Mouse (Mus musculus): ENCODE data around the gene Tagln. TPM values are rescaled to one million over a fixed set of nuclear protein-coding genes. Genes with fewer than 3 reads are reported as not detected.

Tagln gene
- polyA plus RNA-seq, 1 experiment, result 50.3 TPM

GRCm38 (mm10) chr9:45955107-45955963 is 19.5 kb upstream of the Tagln start, which contains the start of gene Sidt2:
Gene Sidt2 (minus strand): TSS chr9:45955258.
- TF ChIP-seq POLR2A (IDR thresholded peaks at IDR 0.05; ENCODE audit: low read depth, low read length) (no peak), CTCF (conservative IDR thresholded peaks at IDR 0.05; ENCODE audit: insufficient read depth, insufficient read length, low read depth, low read length) (0 out of 2 replicates have a peak, but pooled peaks have one; percentile 11)
- DNase-seq, result peak; percentile 94
- peak within 1 kb of the TSS; percentile 84 for H3K27ac ChIP-seq (ENCODE audit: insufficient read depth, low read depth, low read length)
- WGBS, result 1% methylated on average over 48 of the region's 48 CpGs
- no peaks in the 10 kb centered on the region for H3K27me3 ChIP-seq (replicated peaks; ENCODE audit: control insufficient read depth, insufficient read depth, low read length)
- peaks cover 10% of the 10 kb centered on the region for H3K4me1 ChIP-seq (ENCODE audit: control insufficient read depth, insufficient read depth, low read length)
- peak within 1 kb of the TSS; percentile 91 for H3K4me3 ChIP-seq (ENCODE audit: insufficient read depth, low read depth, low read length)
- H3K36me3 ChIP-seq (ENCODE audit: control insufficient read depth, insufficient read depth, low read length), result no peaks in the 10 kb centered on the region; the same call in none of the 2 replicates

GRCm38 (mm10) chr9:45954294-45955106 is 18.6 kb upstream of the Tagln start:
- Histone ChIP-seq H3K4me1 (ENCODE audit: control insufficient read depth, insufficient read depth, low read length) (peaks cover 10% of the 10 kb centered on the region), H3K4me3 (ENCODE audit: insufficient read depth, low read depth, low read length) (peak overlapping the region; percentile 91), H3K27me3 (replicated peaks; ENCODE audit: control insufficient read depth, insufficient read depth, low read length) (no peaks in the 10 kb centered on the region), H3K36me3 (ENCODE audit: control insufficient read depth, insufficient read depth, low read length) (no peaks in the 10 kb centered on the region; the same call in none of the 2 replicates), H3K27ac (ENCODE audit: insufficient read depth, low read depth, low read length) (peak overlapping the region; percentile 84)
- peak; percentile 75 for DNase-seq
- TF ChIP-seq CTCF (conservative IDR thresholded peaks at IDR 0.05; ENCODE audit: insufficient read depth, insufficient read length, low read depth, low read length), result no peak
- no peak for TF ChIP-seq POLR2A (IDR thresholded peaks at IDR 0.05; ENCODE audit: low read depth, low read length)
- under 1% methylated on average over 63 of the region's 63 CpGs for WGBS

GRCm38 (mm10) chr9:45953511-45954293 is 17.8 kb upstream of the Tagln start:
- DNase-seq, result peak; percentile 37
- H3K36me3 ChIP-seq (ENCODE audit: control insufficient read depth, insufficient read depth, low read length), result no peaks in the 10 kb centered on the region; the same call in none of the 2 replicates
- H3K4me3 ChIP-seq (ENCODE audit: insufficient read depth, low read depth, low read length), result peak overlapping the region; percentile 91
- H3K4me1 ChIP-seq (ENCODE audit: control insufficient read depth, insufficient read depth, low read length), result peaks cover 10% of the 10 kb centered on the region
- peak overlapping the region; percentile 84 for H3K27ac ChIP-seq (ENCODE audit: insufficient read depth, low read depth, low read length)
- 12% methylated on average over 13 of the region's 13 CpGs for WGBS
- H3K27me3 ChIP-seq (replicated peaks; ENCODE audit: control insufficient read depth, insufficient read depth, low read length), result no peaks in the 10 kb centered on the region
- no peak for TF ChIP-seq POLR2A (IDR thresholded peaks at IDR 0.05; ENCODE audit: low read depth, low read length)

GRCm38 (mm10) chr9:45952890-45953289 is 17.0 kb upstream of the Tagln start:
- Histone ChIP-seq H3K36me3 (ENCODE audit: control insufficient read depth, insufficient read depth, low read length) (no peaks in the 10 kb centered on the region; the same call in none of the 2 replicates), H3K4me3 (ENCODE audit: insufficient read depth, low read depth, low read length) (peak overlapping the region; percentile 91; the same call in 1 of the 2 replicates), H3K27ac (ENCODE audit: insufficient read depth, low read depth, low read length) (no peak overlapping the region), H3K4me1 (ENCODE audit: control insufficient read depth, insufficient read depth, low read length) (peaks cover 10% of the 10 kb centered on the region), H3K27me3 (replicated peaks; ENCODE audit: control insufficient read depth, insufficient read depth, low read length) (no peaks in the 10 kb centered on the region)
- DNase-seq, result no peak
- WGBS, result 73% methylated on average over 7 of the region's 7 CpGs
- TF ChIP-seq POLR2A (IDR thresholded peaks at IDR 0.05; ENCODE audit: low read depth, low read length), result no peak
- TF ChIP-seq CTCF (conservative IDR thresholded peaks at IDR 0.05; ENCODE audit: insufficient read depth, insufficient read length, low read depth, low read length), result no peak

- Histone ChIP-seq H3K4me1 (ENCODE audit: control insufficient read depth, insufficient read depth, low read length) (peaks cover 10% of the 10 kb centered on the region), H3K4me3 (ENCODE audit: insufficient read depth, low read depth, low read length) (no peak overlapping the region), H3K36me3 (ENCODE audit: control insufficient read depth, insufficient read depth, low read length) (no peaks in the 10 kb centered on the region; the same call in none of the 2 replicates), H3K27ac (ENCODE audit: insufficient read depth, low read depth, low read length) (no peak overlapping the region), H3K27me3 (replicated peaks; ENCODE audit: control insufficient read depth, insufficient read depth, low read length) (no peaks in the 10 kb centered on the region)
- WGBS, result 94% methylated on average over 4 of the region's 4 CpGs
- no peak for DNase-seq
- TF ChIP-seq CTCF (conservative IDR thresholded peaks at IDR 0.05; ENCODE audit: insufficient read depth, insufficient read length, low read depth, low read length) (no peak), POLR2A (IDR thresholded peaks at IDR 0.05; ENCODE audit: low read depth, low read length) (no peak)
Measured at GRCm38 (mm10) chr9:45952057-45952456, 16.2 kb upstream of the Tagln start.

GRCm38 (mm10) chr9:45946872-45947183 is 11.0 kb upstream of the Tagln start:
- DNase-seq, result no peak
- 76% methylated on average over 10 of the region's 10 CpGs for WGBS
- Histone ChIP-seq H3K4me3 (ENCODE audit: insufficient read depth, low read depth, low read length) (no peak overlapping the region), H3K4me1 (ENCODE audit: control insufficient read depth, insufficient read depth, low read length) (no peaks in the 10 kb centered on the region), H3K27me3 (replicated peaks; ENCODE audit: control insufficient read depth, insufficient read depth, low read length) (no peaks in the 10 kb centered on the region), H3K27ac (ENCODE audit: insufficient read depth, low read depth, low read length) (no peak overlapping the region), H3K36me3 (ENCODE audit: control insufficient read depth, insufficient read depth, low read length) (peaks cover 6% of the 10 kb centered on the region)
- TF ChIP-seq POLR2A (IDR thresholded peaks at IDR 0.05; ENCODE audit: low read depth, low read length), result no peak
- TF ChIP-seq CTCF (conservative IDR thresholded peaks at IDR 0.05; ENCODE audit: insufficient read depth, insufficient read length, low read depth, low read length), result no peak
